Mouse (Mus musculus) spleen, adult 2 months (tissue): ENCODE results near the gene Gm48552. TPM values are rescaled to one million over a fixed set of nuclear protein-coding genes. Genes with fewer than 3 reads are reported as not detected.

Experiments used
- DNase-seq, 2 experiments: peaks; one replicate each; pipeline versions ENCODE4 v3.0.0 to v3.0.0-alpha.2; 2012 to 2021; ENCODE audit warnings: low spot score in 2 of 2, low read depth in 1 of 2
- H3K27ac ChIP-seq: fragments of 200-500 bp; 2 replicates; pipeline ENCODE4 v1.5.1; 2012; ENCODE audit warnings: low read length, inconsistent platforms; ENCODE audit not compliant: insufficient read depth
- H3K27me3 ChIP-seq: fragments of 200-500 bp; 2 replicates; pipeline ENCODE4 v1.6.1; 2012; ENCODE audit warnings: mild to moderate bottlenecking, moderate library complexity, low read length, inconsistent platforms; ENCODE audit not compliant: control insufficient read depth, insufficient read depth
- H3K36me3 ChIP-seq: fragments of 200-500 bp; 2 replicates; pipeline ENCODE4 v1.6.1; 2012; ENCODE audit warnings: mild to moderate bottlenecking, low read length, inconsistent platforms; ENCODE audit not compliant: control insufficient read depth, insufficient read depth
- H3K4me1 ChIP-seq: fragments of 200-500 bp; 2 replicates; pipeline ENCODE4 v1.6.1; 2011; ENCODE audit warnings: inconsistent platforms; ENCODE audit not compliant: control insufficient read depth, insufficient read depth, insufficient read length
- H3K4me3 ChIP-seq: fragments of 200-500 bp; 2 replicates; pipeline ENCODE4 v1.5.1; 2011; ENCODE audit warnings: mild to moderate bottlenecking, inconsistent platforms; ENCODE audit not compliant: insufficient read depth, insufficient read length; ENCODE audit errors: extremely low read depth
- CTCF ChIP-seq: fragments of 200-500 bp; IDR thresholded peaks from 2 replicates; pipeline ENCODE4 v1.5.1; 2011; ENCODE audit warnings: mild to moderate bottlenecking, inconsistent platforms; ENCODE audit not compliant: insufficient read depth, insufficient read length, insufficient replicate concordance; ENCODE audit errors: extremely low read depth
- POLR2A ChIP-seq: fragments of 200-500 bp; IDR thresholded peaks from 2 replicates; pipeline ENCODE4 v1.6.1; 2011; ENCODE audit warnings: low read depth, low read length, inconsistent platforms
- WGBS: fragments of 180-500 bp; shearing (Covaris S2); methylation state at CpG from one replicate; pipeline ENCODE4 v1.1.7; 2018; 5-methylcytosine and 5-hydroxymethylcytosine counted together
- polyA plus RNA-seq: library from polyadenylated mRNA; depleted of rRNA; stranded (reverse); fragments of >200 nt; gene quantifications from 2 replicates; pipeline ENCODE4 v1.2.3, GENCODE M21; 2012

The Gm48552 gene
- polyA plus RNA-seq, 1 experiment: 2.9 TPM

GRCm38 (mm10) chr10:81362336-81362949 lies 26.4 kb upstream of the Gm48552 start:
- no peaks in the 10 kb centered on the region for H3K27me3 ChIP-seq
- DNase-seq: no peak
- no peak overlapping the region for H3K4me3 ChIP-seq
- TF ChIP-seq CTCF (no peak), POLR2A (no peak)
- no peak overlapping the region; the same call in 1 of the 2 replicates for H3K27ac ChIP-seq
- 83% methylated on average over 12 of the region's 12 CpGs for WGBS
- H3K36me3 ChIP-seq: peaks cover 7% of the 10 kb centered on the region
- peaks cover 12% of the 10 kb centered on the region for H3K4me1 ChIP-seq

- Histone ChIP-seq H3K27ac (no peak overlapping the region), H3K4me3 (no peak overlapping the region), H3K27me3 (no peaks in the 10 kb centered on the region), H3K4me1 (peaks cover under 1% of the 10 kb centered on the region), H3K36me3 (peaks cover 19% of the 10 kb centered on the region)
- no peak for TF ChIP-seq POLR2A
- TF ChIP-seq CTCF: no peak
- no peak for DNase-seq
- WGBS: 96% methylated on average over 54 of the region's 54 CpGs
Observed at GRCm38 (mm10) chr10:81363436-81364346, 25.1 kb upstream of the Gm48552 start.

- Histone ChIP-seq H3K27ac (no peak overlapping the region), H3K4me1 (no peaks in the 10 kb centered on the region; the same call in none of the 2 replicates), H3K36me3 (peaks cover 27% of the 10 kb centered on the region), H3K4me3 (no peak overlapping the region), H3K27me3 (no peaks in the 10 kb centered on the region)
- DNase-seq: no peak
- no peak for TF ChIP-seq CTCF
- TF ChIP-seq POLR2A: no peak
- WGBS: 95% methylated on average over 28 of the region's 28 CpGs
Observed at GRCm38 (mm10) chr10:81364666-81365065, 24.1 kb upstream of the Gm48552 start.

GRCm38 (mm10) chr10:81365073-81365472 lies 23.7 kb upstream of the Gm48552 start:
- H3K4me1 ChIP-seq: no peaks in the 10 kb centered on the region; the same call in none of the 2 replicates
- no peak overlapping the region for H3K27ac ChIP-seq
- no peak overlapping the region for H3K4me3 ChIP-seq
- no peaks in the 10 kb centered on the region for H3K27me3 ChIP-seq
- no peak for TF ChIP-seq POLR2A
- TF ChIP-seq CTCF: no peak
- no peak for DNase-seq
- 64% methylated on average over 4 of the region's 4 CpGs for WGBS
- H3K36me3 ChIP-seq: peaks cover 31% of the 10 kb centered on the region

- Histone ChIP-seq H3K36me3 (peaks cover 39% of the 10 kb centered on the region), H3K27ac (no peak within 1 kb of the TSS; the same call in 1 of the 2 replicates), H3K4me3 (no peak within 1 kb of the TSS), H3K4me1 (no peaks in the 10 kb centered on the region; the same call in none of the 2 replicates), H3K27me3 (no peaks in the 10 kb centered on the region)
- TF ChIP-seq CTCF (no peak), POLR2A (no peak)
- no peak for DNase-seq
- 52% methylated on average over 12 of the region's 12 CpGs for WGBS
Observed at GRCm38 (mm10) chr10:81365672-81366476, 22.9 kb upstream of the Gm48552 start, which contains the start of gene 4930404N11Rik. Gene 4930404N11Rik (minus strand): TSS chr10:81365816.

- 79% methylated on average over 6 of the region's 6 CpGs for WGBS
- no peak overlapping the region; the same call in 1 of the 2 replicates for H3K27ac ChIP-seq
Observed at GRCm38 (mm10) chr10:81366477-81367206, 22.2 kb upstream of the Gm48552 start.

More at GRCm38 (mm10) chr10:81366477-81367206, 22.2 kb upstream of the Gm48552 start:
- Histone ChIP-seq H3K27me3 (no peaks in the 10 kb centered on the region), H3K36me3 (peaks cover 41% of the 10 kb centered on the region), H3K4me3 (no peak overlapping the region), H3K4me1 (no peaks in the 10 kb centered on the region; the same call in none of the 2 replicates)
- no peak for DNase-seq
- no peak for TF ChIP-seq POLR2A
- TF ChIP-seq CTCF: no peak
